Mouse (Mus musculus): ENCODE data around the gene Spdye4a. TPM values are rescaled to one million over a fixed set of nuclear protein-coding genes. Genes with fewer than 3 reads are reported as not detected.

Gene Spdye4a
- polyA plus RNA-seq (2017; shearing (Covaris generic)), result not detected

GRCm38 (mm10) chr5:143226790-143227189 lies at the start of gene Spdye4a:
TSS of gene Spdye4a (minus strand) at chr5:143226890.

GRCm38 (mm10) chr5:143269363-143270150 lies 42.9 kb upstream of the Spdye4a start, which contains the start of gene Zfp316:
TSS of gene Zfp316 (minus strand) at chr5:143270022.

GRCm38 (mm10) chr5:143235028-143235693 lies 8.5 kb upstream of the Spdye4a start, which contains the start of gene Zfp12:
TSS of gene Zfp12 (plus strand) at chr5:143235163.

GRCm38 (mm10) chr5:143180255-143181076 lies 46.2 kb downstream of the Spdye4a start, which contains the start of the genes Rbak and Spdye4b:
TSS of gene Rbak (minus strand) at chr5:143180775.
TSS of gene Spdye4b (plus strand) at chr5:143181017.

Other genes with a start within 250 kb of the Spdye4a start
- gene Rnf216, start 113.9 kb downstream of the Spdye4a start, polyA plus RNA-seq (2017; shearing (Covaris generic)), result 18.7 TPM
- 0.07 TPM for gene Olfr718-ps1, start 79.3 kb downstream of the Spdye4a start, polyA plus RNA-seq (2017; shearing (Covaris generic))
- gene Rbak, start 46.1 kb downstream of the Spdye4a start, polyA plus RNA-seq (2017; shearing (Covaris generic)), result 16.2 TPM
- not detected for gene Spdye4b, start 45.9 kb downstream of the Spdye4a start, polyA plus RNA-seq (2017; shearing (Covaris generic))
- 32.9 TPM for gene Zfp12, start 8.3 kb upstream of the Spdye4a start, polyA plus RNA-seq (2017; shearing (Covaris generic))
- gene Zfp316, start 43.1 kb upstream of the Spdye4a start, polyA plus RNA-seq (2017; shearing (Covaris generic)), result 0.81 TPM
- gene Zfp853, start 66.7 kb upstream of the Spdye4a start, polyA plus RNA-seq (2017; shearing (Covaris generic)), result not detected
- gene E130309D02Rik, start 88.5 kb upstream of the Spdye4a start, polyA plus RNA-seq (2017; shearing (Covaris generic)), result 58.8 TPM
- gene Zdhhc4, start 102.4 kb upstream of the Spdye4a start, polyA plus RNA-seq (2017; shearing (Covaris generic)), result 71.7 TPM
- not detected for gene Grid2ip, start 130.4 kb upstream of the Spdye4a start, polyA plus RNA-seq (2017; shearing (Covaris generic))
- gene Kdelr2, start 176.9 kb upstream of the Spdye4a start, polyA plus RNA-seq (2017; shearing (Covaris generic)), result 25.6 TPM
- 6.0 TPM for gene Daglb, start 237.7 kb upstream of the Spdye4a start, polyA plus RNA-seq (2017; shearing (Covaris generic))

Measured in naive thymus-derived CD4-positive, alpha-beta T cell, adult 5 months (primary cell).